Mouse (Mus musculus) spleen, adult 2 months (tissue): Measurements from ENCODE around the gene Smim11. TPM values are rescaled to one million over a fixed set of nuclear protein-coding genes. Genes with fewer than 3 reads are reported as not detected.
A peak's percentile ranks its signal among the peaks of the same experiment; 100 is the strongest.

Source experiments
- DNase-seq, 2 experiments: peaks; one replicate each; pipeline versions ENCODE4 v3.0.0 to v3.0.0-alpha.2; 2012 to 2021; ENCODE audit warnings: low spot score in 2 of 2, low read depth in 1 of 2
- H3K27ac ChIP-seq: fragments of 200-500 bp; 2 replicates; pipeline ENCODE4 v1.5.1; 2012; ENCODE audit warnings: low read length, inconsistent platforms; ENCODE audit not compliant: insufficient read depth
- H3K27me3 ChIP-seq: fragments of 200-500 bp; 2 replicates; pipeline ENCODE4 v1.6.1; 2012; ENCODE audit warnings: mild to moderate bottlenecking, moderate library complexity, low read length, inconsistent platforms; ENCODE audit not compliant: control insufficient read depth, insufficient read depth
- H3K36me3 ChIP-seq: fragments of 200-500 bp; 2 replicates; pipeline ENCODE4 v1.6.1; 2012; ENCODE audit warnings: mild to moderate bottlenecking, low read length, inconsistent platforms; ENCODE audit not compliant: control insufficient read depth, insufficient read depth
- H3K4me1 ChIP-seq: fragments of 200-500 bp; 2 replicates; pipeline ENCODE4 v1.6.1; 2011; ENCODE audit warnings: inconsistent platforms; ENCODE audit not compliant: control insufficient read depth, insufficient read depth, insufficient read length
- H3K4me3 ChIP-seq: fragments of 200-500 bp; 2 replicates; pipeline ENCODE4 v1.5.1; 2011; ENCODE audit warnings: mild to moderate bottlenecking, inconsistent platforms; ENCODE audit not compliant: insufficient read depth, insufficient read length; ENCODE audit errors: extremely low read depth
- CTCF ChIP-seq: fragments of 200-500 bp; IDR thresholded peaks from 2 replicates; pipeline ENCODE4 v1.5.1; 2011; ENCODE audit warnings: mild to moderate bottlenecking, inconsistent platforms; ENCODE audit not compliant: insufficient read depth, insufficient read length, insufficient replicate concordance; ENCODE audit errors: extremely low read depth
- POLR2A ChIP-seq: fragments of 200-500 bp; IDR thresholded peaks from 2 replicates; pipeline ENCODE4 v1.6.1; 2011; ENCODE audit warnings: low read depth, low read length, inconsistent platforms
- WGBS: fragments of 180-500 bp; shearing (Covaris S2); methylation state at CpG from one replicate; pipeline ENCODE4 v1.1.7; 2018; 5-methylcytosine and 5-hydroxymethylcytosine counted together
- polyA plus RNA-seq: library from polyadenylated mRNA; depleted of rRNA; stranded (reverse); fragments of >200 nt; gene quantifications from 2 replicates; pipeline ENCODE4 v1.2.3, GENCODE M21; 2012

The Smim11 gene
- polyA plus RNA-seq, 1 experiment, result 12.0 TPM

DNA sequence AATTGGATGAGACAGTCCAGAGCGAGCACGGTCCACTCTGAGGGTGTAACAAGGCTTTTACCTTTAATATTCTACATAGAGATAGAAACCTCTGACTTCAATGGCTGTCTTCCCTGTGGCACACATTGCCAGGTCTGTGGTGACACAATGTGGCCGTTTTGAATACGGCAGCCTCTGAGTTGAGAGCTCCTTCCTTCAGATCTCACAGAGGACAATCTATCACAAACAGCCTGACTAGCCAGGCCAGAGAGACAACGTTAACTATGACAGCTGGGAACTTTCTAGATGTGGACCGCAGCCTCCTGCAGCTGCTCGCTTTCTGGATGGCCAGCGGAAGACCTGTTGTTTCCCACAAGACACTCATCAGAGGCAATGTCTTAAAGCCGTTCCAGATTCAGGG is 12.3 kb upstream of the Smim11 start:
- Histone ChIP-seq H3K36me3 (no peaks in the 10 kb centered on the region), H3K27ac (no peak overlapping the region), H3K4me1 (no peaks in the 10 kb centered on the region), H3K4me3 (no peak overlapping the region), H3K27me3 (0 out of 2 replicates have a peak, but pooled peaks cover 3% of the 10 kb centered on the region)
- TF ChIP-seq CTCF, result no peak
- no peak for TF ChIP-seq POLR2A
- no peak for DNase-seq
- 82% methylated on average over 9 of the region's 9 CpGs for WGBS

DNA sequence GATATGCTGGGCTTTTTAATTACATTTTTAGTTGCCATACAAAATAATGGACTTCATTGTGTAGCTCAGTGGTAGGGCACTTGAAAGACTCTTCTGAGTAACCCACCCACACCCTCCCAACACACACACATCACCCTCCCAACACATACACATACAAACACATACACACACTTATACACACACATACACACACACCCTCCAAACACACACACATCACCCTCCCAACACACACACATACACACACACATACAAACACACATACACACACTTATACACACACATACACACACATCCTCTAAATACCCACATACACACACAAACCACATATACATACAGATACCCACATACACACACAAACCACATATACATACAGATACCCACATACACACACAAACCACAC is 11.0 kb upstream of the Smim11 start:
- Histone ChIP-seq H3K36me3 (no peaks in the 10 kb centered on the region), H3K27ac (no peak overlapping the region), H3K27me3 (0 out of 2 replicates have a peak, but pooled peaks cover 2% of the 10 kb centered on the region), H3K4me3 (no peak overlapping the region), H3K4me1 (no peaks in the 10 kb centered on the region)
- no peak for TF ChIP-seq POLR2A
- TF ChIP-seq CTCF, result no peak
- DNase-seq, result no peak

DNA sequence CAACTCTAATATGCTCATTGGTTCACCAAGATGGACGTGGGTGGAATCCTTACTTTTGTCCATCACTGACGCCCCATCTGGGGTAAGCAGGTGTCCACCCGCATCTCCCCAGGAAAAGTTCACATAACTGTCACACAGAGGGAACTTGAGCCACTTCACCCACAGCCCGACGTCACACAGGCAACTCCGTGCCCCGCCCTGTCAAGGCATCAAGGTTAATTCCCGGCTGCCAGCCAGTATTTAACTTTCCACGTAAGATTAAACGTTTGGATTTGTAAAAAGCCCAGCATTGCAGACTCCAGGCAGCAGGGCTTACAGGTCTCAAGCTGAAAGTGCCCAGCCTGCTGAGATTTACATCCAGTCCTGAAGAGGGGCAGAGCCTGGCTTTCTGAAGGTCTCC is 9.0 kb upstream of the Smim11 start, which contains the start of gene Kcne2:
Gene Kcne2 (plus strand): TSS at position 289 of the 400 bp plus-strand sequence.
- Histone ChIP-seq H3K27me3 (0 out of 2 replicates have a peak, but pooled peaks cover 1% of the 10 kb centered on the region), H3K27ac (no peak within 1 kb of the TSS), H3K36me3 (no peaks in the 10 kb centered on the region), H3K4me1 (no peaks in the 10 kb centered on the region), H3K4me3 (no peak within 1 kb of the TSS)
- no peak for DNase-seq
- 78% methylated on average over 10 of the region's 10 CpGs for WGBS
- TF ChIP-seq CTCF (no peak), POLR2A (no peak)

DNA sequence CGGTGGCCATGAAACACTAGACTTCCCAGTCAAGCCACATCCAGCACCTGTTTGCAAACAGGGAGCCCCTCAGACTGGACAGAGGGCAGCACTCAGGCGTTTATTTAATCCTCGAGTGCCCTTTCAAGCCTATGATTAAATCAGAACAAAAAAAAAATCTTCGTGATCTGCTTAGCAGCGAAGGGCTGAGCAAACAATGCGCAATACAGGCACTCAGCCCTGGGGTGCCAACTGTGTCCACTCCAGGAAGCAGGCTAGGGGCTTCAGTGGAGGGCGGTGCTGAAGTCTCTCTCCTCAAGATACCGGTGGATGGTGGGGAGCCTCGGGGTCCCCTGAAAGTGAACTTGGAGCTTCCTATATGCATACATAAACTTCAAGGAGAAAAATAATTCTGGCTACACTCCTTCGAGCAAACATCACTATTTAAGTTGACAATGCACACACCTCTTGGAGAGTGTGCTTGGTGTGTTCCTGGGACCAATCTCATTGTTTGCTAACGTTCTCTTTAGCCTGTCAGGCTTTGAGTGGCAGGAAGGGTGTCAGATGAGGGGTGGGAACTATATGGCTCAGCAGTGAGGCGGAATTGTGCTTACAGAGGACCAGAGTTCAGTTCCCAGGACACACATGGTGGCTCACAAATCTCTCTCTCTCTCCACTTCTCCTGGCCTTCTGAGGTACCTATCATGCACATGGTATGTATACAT is 6.7 kb upstream of the Smim11 start:
- DNase-seq, result no peak
- no peak for TF ChIP-seq POLR2A

DNA sequence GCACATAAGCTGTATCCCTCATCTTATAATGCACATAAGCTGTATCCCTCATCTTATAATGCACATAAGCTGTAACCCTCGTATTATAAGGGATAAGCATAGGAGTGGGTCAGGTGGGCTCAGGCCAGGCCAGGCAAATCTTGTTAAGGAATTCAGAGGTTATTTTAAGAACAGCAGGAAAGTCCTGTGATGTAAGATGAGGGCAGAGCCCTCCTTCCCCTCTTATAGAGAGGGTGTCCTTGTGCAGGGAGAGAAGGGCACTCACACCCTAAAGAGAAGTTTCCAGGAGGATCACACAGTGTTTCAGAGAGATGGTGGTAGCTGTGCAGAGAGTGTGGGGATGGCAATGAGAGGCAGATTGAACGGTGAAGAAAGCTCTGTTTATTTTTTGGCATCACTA is 5.8 kb upstream of the Smim11 start:
- no peak for DNase-seq
- no peak overlapping the region for H3K4me3 ChIP-seq
- no peaks in the 10 kb centered on the region for H3K36me3 ChIP-seq
- H3K27me3 ChIP-seq, result 0 out of 2 replicates have a peak, but pooled peaks cover 1% of the 10 kb centered on the region
- H3K4me1 ChIP-seq, result peaks cover 3% of the 10 kb centered on the region; the same call in 1 of the 2 replicates
- 75% methylated on average over 2 of the region's 2 CpGs for WGBS
- no peak for TF ChIP-seq CTCF
- TF ChIP-seq POLR2A, result no peak
- H3K27ac ChIP-seq, result no peak overlapping the region

More for the DNA sequence above, 6.7 kb upstream of the Smim11 start:
- Histone ChIP-seq H3K4me1 (peaks cover 3% of the 10 kb centered on the region; the same call in 1 of the 2 replicates), H3K36me3 (no peaks in the 10 kb centered on the region), H3K27ac (no peak overlapping the region), H3K27me3 (0 out of 2 replicates have a peak, but pooled peaks cover 1% of the 10 kb centered on the region), H3K4me3 (no peak overlapping the region)
- 73% methylated on average over 12 of the region's 12 CpGs for WGBS

DNA sequence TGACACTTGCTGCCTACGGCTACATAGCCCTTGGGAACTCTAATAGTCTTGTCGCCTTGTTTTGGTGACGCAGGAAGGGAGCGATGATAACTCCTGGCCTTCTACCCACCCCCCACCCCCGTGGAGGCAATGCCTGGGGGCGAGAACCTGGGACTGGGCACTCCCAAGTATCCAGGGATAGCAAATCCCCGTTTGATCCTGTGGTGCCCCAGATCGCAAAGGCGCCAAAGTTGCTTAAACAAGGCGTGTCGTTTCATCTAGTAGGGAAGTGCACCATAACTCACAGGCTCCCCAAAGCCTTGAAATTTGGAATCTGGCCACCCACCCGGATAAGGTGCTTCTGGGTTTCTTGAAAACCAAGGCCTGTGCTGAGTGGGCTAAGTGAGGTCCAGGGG is 323 bp downstream of the Smim11 start:
- no peak for DNase-seq
- H3K27ac ChIP-seq, result no peak overlapping the region
- 2% methylated on average over 12 of the region's 12 CpGs for WGBS

DNA sequence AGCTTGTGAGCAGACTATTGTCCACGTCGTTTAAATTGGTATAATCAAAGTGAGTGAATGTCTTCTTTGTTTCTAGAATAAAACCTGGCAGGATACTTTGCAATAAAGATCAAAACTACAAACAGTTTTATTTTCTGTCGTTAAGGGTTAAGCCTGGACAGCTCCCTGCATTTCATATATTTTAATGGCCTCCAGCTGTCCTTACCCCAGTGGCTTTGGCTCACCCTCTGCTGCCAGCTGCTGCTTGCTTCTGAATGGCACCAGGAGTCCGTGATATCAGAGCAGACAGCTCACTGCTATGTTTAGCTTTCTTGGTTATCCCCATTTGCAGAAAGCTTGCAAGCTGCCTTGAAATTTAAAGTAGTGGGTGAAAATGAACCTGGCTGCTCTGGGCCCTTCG is 903 bp downstream of the Smim11 start:
- DNase-seq, result no peak
- Histone ChIP-seq H3K36me3 (peaks cover 7% of the 10 kb centered on the region), H3K27ac (no peak overlapping the region), H3K4me1 (peaks cover 10% of the 10 kb centered on the region; the same call in 1 of the 2 replicates), H3K27me3 (no peaks in the 10 kb centered on the region), H3K4me3 (peak overlapping the region; percentile 68)
- WGBS, result 33% methylated on average over 5 of the region's 5 CpGs
- TF ChIP-seq CTCF, result no peak
- TF ChIP-seq POLR2A, result no peak

More for the DNA sequence above, 323 bp downstream of the Smim11 start:
- peaks cover 10% of the 10 kb centered on the region; the same call in 1 of the 2 replicates for H3K4me1 ChIP-seq
- H3K4me3 ChIP-seq, result peak overlapping the region; percentile 68
- no peaks in the 10 kb centered on the region for H3K27me3 ChIP-seq
- no peak for TF ChIP-seq CTCF
- no peak for TF ChIP-seq POLR2A
- H3K36me3 ChIP-seq, result peaks cover 6% of the 10 kb centered on the region

DNA sequence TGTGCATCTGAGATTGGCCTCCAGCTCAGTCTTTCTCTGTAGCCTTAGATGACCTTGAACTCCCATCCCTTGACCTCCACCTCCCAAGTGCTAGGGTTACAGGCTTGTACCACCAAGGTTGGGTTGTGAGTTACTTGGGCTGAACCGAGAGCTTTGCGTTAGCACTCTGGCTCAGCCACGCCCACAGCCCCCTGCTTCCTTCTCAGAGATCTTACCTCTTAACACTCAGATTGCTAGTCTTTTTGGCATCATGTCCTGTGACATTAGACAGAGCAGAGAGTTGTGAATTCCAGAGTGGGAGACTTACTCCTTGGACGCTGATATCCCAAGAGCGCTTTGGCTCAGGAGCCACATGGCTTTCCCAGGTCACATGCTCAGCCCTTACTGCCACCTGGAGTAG is 1.4 kb downstream of the Smim11 start:
- TF ChIP-seq CTCF, result no peak
- no peak for TF ChIP-seq POLR2A
- H3K4me3 ChIP-seq, result no peak overlapping the region
- WGBS, result 68% methylated on average over 5 of the region's 5 CpGs

More for the DNA sequence above, 1.4 kb downstream of the Smim11 start:
- no peak for DNase-seq
- Histone ChIP-seq H3K36me3 (peaks cover 8% of the 10 kb centered on the region), H3K27me3 (no peaks in the 10 kb centered on the region), H3K4me1 (peaks cover 10% of the 10 kb centered on the region; the same call in 1 of the 2 replicates), H3K27ac (no peak overlapping the region)
